Mouse (Mus musculus) frontal cortex, postnatal 14 days (tissue): ENCODE measurements around the gene Tas1r2.

Experiments
- DNase-seq, 2 experiments: peaks; one replicate each; pipeline ENCODE4 v3.0.0; 2022; ENCODE audit warnings: low spot score in 2 of 2

The Tas1r2 gene

GRCm38 (mm10) chr4:139653238-139653637 lies at the start of gene Tas1r2:
TSS of gene Tas1r2 (plus strand) at chr4:139653538.
- no peak for DNase-seq

- no peak for DNase-seq
Observed at GRCm38 (mm10) chr4:139605216-139605615, 48.1 kb upstream of the Tas1r2 start.

- no peak for DNase-seq
Observed at GRCm38 (mm10) chr4:139606732-139607131, 46.6 kb upstream of the Tas1r2 start.

- DNase-seq = no peak
Observed at GRCm38 (mm10) chr4:139608975-139609374, 44.4 kb upstream of the Tas1r2 start.

- DNase-seq = no peak
Observed at GRCm38 (mm10) chr4:139610954-139611353, 42.4 kb upstream of the Tas1r2 start.

GRCm38 (mm10) chr4:139611542-139611953 lies 41.8 kb upstream of the Tas1r2 start:
- DNase-seq = peak; percentile 46 to 74

- no peak for DNase-seq
Observed at GRCm38 (mm10) chr4:139614524-139615260, 38.6 kb upstream of the Tas1r2 start.

- no peak for DNase-seq
Observed at GRCm38 (mm10) chr4:139616276-139617000, 36.9 kb upstream of the Tas1r2 start.

GRCm38 (mm10) chr4:139617001-139617364 lies 36.4 kb upstream of the Tas1r2 start:
- DNase-seq = no peak

GRCm38 (mm10) chr4:139619765-139620164 lies 33.6 kb upstream of the Tas1r2 start:
- no peak for DNase-seq

- DNase-seq = peak; percentile 88 to 94
Observed at GRCm38 (mm10) chr4:139622373-139623282, 30.7 kb upstream of the Tas1r2 start, which contains the start of gene Aldh4a1. TSS of gene Aldh4a1 (plus strand) at chr4:139622866.

- no peak for DNase-seq
Observed at GRCm38 (mm10) chr4:139623434-139624115, 29.8 kb upstream of the Tas1r2 start.

GRCm38 (mm10) chr4:139624116-139624489 lies 29.2 kb upstream of the Tas1r2 start:
- no peak for DNase-seq

- no peak for DNase-seq
Observed at GRCm38 (mm10) chr4:139624706-139625105, 28.6 kb upstream of the Tas1r2 start.

GRCm38 (mm10) chr4:139627361-139627760 lies 26.0 kb upstream of the Tas1r2 start:
- no peak for DNase-seq

GRCm38 (mm10) chr4:139630171-139630570 lies 23.2 kb upstream of the Tas1r2 start:
- DNase-seq = no peak

GRCm38 (mm10) chr4:139631141-139631540 lies 22.2 kb upstream of the Tas1r2 start:
- DNase-seq = no peak

GRCm38 (mm10) chr4:139631569-139632253 lies 21.6 kb upstream of the Tas1r2 start:
- no peak for DNase-seq

GRCm38 (mm10) chr4:139632254-139632580 lies 21.1 kb upstream of the Tas1r2 start:
- no peak for DNase-seq

- DNase-seq = peak in 1 of 2 experiments; percentile 69
Observed at GRCm38 (mm10) chr4:139636373-139636772, 17.0 kb upstream of the Tas1r2 start.

- no peak for DNase-seq
Observed at GRCm38 (mm10) chr4:139637847-139638246, 15.5 kb upstream of the Tas1r2 start.
